Mouse (Mus musculus) liver, embryonic 14.5 days (tissue): ENCODE results near the gene Astn2. TPM values are rescaled to one million over a fixed set of nuclear protein-coding genes. Genes with fewer than 3 reads are reported as not detected.

ENCODE experiments used
- ATAC-seq: fragments of 200-750 bp; cut with Nextera tagmentation; 2 replicates; pipeline ENCODE4 v1.8.0; 2017; ENCODE audit warnings: moderate number of reproducible peaks, mild to moderate bottlenecking, moderate library complexity; ENCODE audit not compliant: insufficient read depth
- DNase-seq, 3 experiments: peaks; one replicate each; pipeline ENCODE4 v3.0.0-alpha.2; 2012 to 2013; ENCODE audit warnings: low read depth in 3 of 3, low spot score in 3 of 3
- H3K27ac ChIP-seq: fragments of 300-500 bp; sonication (generic); 2 replicates; pipeline ENCODE4 v1.5.1; 2014; ENCODE audit warnings: moderate library complexity, mild to moderate bottlenecking, control low read depth, inconsistent platforms
- H3K27me3 ChIP-seq: fragments of 300-500 bp; sonication (generic); 2 replicates; pipeline ENCODE4 v1.6.1; 2014; ENCODE audit warnings: mild to moderate bottlenecking, low read length, moderate library complexity; ENCODE audit not compliant: control insufficient read depth, insufficient read depth
- H3K36me3 ChIP-seq: fragments of 300-500 bp; sonication (generic); replicated peaks from 2 replicates; pipeline ENCODE4 v1.6.1; 2014; ENCODE audit warnings: low read depth; ENCODE audit not compliant: control insufficient read depth, insufficient read depth
- H3K4me1 ChIP-seq, 2 experiments: fragments of 200-500 bp in 1 of 2; fragments of 300-500 bp in 1 of 2; sonication (generic) in 1 of 2; replicated peaks; 2 replicates each; pipeline ENCODE4 v1.6.1; 2012 to 2014; ENCODE audit warnings: antibody characterized with exemption in 1 of 2, inconsistent platforms in 1 of 2, low read length in 1 of 2; ENCODE audit not compliant: control insufficient read depth in 2 of 2, insufficient read depth in 2 of 2
- H3K4me2 ChIP-seq: fragments of 300-500 bp; sonication (generic); 2 replicates; pipeline ENCODE4 v1.6.1; 2014; ENCODE audit warnings: low read depth, mild to moderate bottlenecking, control low read depth, moderate library complexity
- H3K4me3 ChIP-seq, 2 experiments: fragments of 200-500 bp in 1 of 2; fragments of 300-500 bp in 1 of 2; sonication (generic) in 1 of 2; 2 replicates each; pipeline ENCODE4 v1.5.1; 2012 to 2014; ENCODE audit warnings: low read depth in 2 of 2, low read length in 2 of 2, mild to moderate bottlenecking in 2 of 2, control low read depth in 1 of 2, inconsistent platforms in 1 of 2, moderate library complexity in 1 of 2; ENCODE audit not compliant: insufficient read depth in 1 of 2
- H3K9ac ChIP-seq: fragments of 300-500 bp; sonication (generic); replicated peaks from 2 replicates; pipeline ENCODE4 v1.6.1; 2014; ENCODE audit warnings: mild to moderate bottlenecking, control low read depth, moderate library complexity
- H3K9me3 ChIP-seq: fragments of 300-500 bp; sonication (generic); 2 replicates; pipeline ENCODE4 v1.6.1; 2016; ENCODE audit warnings: low read length, mixed read lengths; ENCODE audit not compliant: control insufficient read depth
- CTCF ChIP-seq: IDR thresholded peaks from 2 replicates; pipeline ENCODE4 v1.5.1; 2016; ENCODE audit warnings: antibody characterized with exemption, low read depth, control low read depth
- EP300 ChIP-seq: IDR thresholded peaks from 2 replicates; pipeline ENCODE4 v1.6.1; 2016; ENCODE audit warnings: antibody characterized with exemption, low read depth
- WGBS: fragments of 180-500 bp; shearing (Covaris S2); extraction: QIAGEN DNeasy Blood & Tissue Kit; methylation state at CpG from one replicate; pipeline ENCODE4 v1.1.7; 2014; ENCODE audit not compliant: insufficient replicate concordance; 5-methylcytosine and 5-hydroxymethylcytosine counted together
- polyA plus RNA-seq, 2 experiments: library from polyadenylated mRNA; depleted of rRNA in 1 of 2; stranded (reverse) in 1 of 2; unstranded in 1 of 2; fragments of >200 nt; fragmentation: Nextera tagmentation in 1 of 2; extraction: Ambion mirVana in 1 of 2; gene quantifications; 2 replicates each; pipeline versions ENCODE4 v1.2.1 to v1.2.3; 2012 to 2014

Astn2 gene
- polyA plus RNA-seq, 2 experiments = 0.16 TPM; not detected in 1

- Histone ChIP-seq H3K4me1 (no peaks in the 10 kb centered on the region), H3K4me2 (no peak overlapping the region), H3K4me3 (no peak overlapping the region), H3K9ac (no peak overlapping the region), H3K27ac (no peak overlapping the region), H3K27me3 (no peaks in the 10 kb centered on the region), H3K36me3 (no peaks in the 10 kb centered on the region), H3K9me3 (no peaks in the 10 kb centered on the region)
- TF ChIP-seq CTCF (no peak), EP300 (no peak)
- DNase-seq (no peak), ATAC-seq (no peak)
- WGBS = 57% methylated on average over 4 of the region's 4 CpGs
Measured at GRCm38 (mm10) chr4:65383070-65383469, 1021.3 kb downstream of the Astn2 start.

GRCm38 (mm10) chr4:65379461-65379860 is 1025.0 kb downstream of the Astn2 start:
- no peak overlapping the region for H3K4me2 ChIP-seq
- H3K27me3 ChIP-seq = no peaks in the 10 kb centered on the region
- no peaks in the 10 kb centered on the region for H3K36me3 ChIP-seq
- ATAC-seq = no peak
- TF ChIP-seq CTCF = no peak
- no peak for TF ChIP-seq EP300
- H3K4me3 ChIP-seq = no peak overlapping the region
- WGBS = 55% methylated on average over 4 of the region's 4 CpGs
- no peak for DNase-seq
- no peak overlapping the region for H3K9ac ChIP-seq
- no peaks in the 10 kb centered on the region for H3K9me3 ChIP-seq
- no peak overlapping the region for H3K27ac ChIP-seq
- H3K4me1 ChIP-seq = no peaks in the 10 kb centered on the region

GRCm38 (mm10) chr4:65376571-65376970 is 1027.8 kb downstream of the Astn2 start:
- no peak for ATAC-seq
- H3K27ac ChIP-seq = no peak overlapping the region
- DNase-seq = no peak
- no peaks in the 10 kb centered on the region for H3K9me3 ChIP-seq
- H3K36me3 ChIP-seq = no peaks in the 10 kb centered on the region
- no peak overlapping the region for H3K4me2 ChIP-seq
- no peak overlapping the region for H3K4me3 ChIP-seq
- H3K4me1 ChIP-seq = no peaks in the 10 kb centered on the region; a peak in 1 of 4 replicates
- H3K9ac ChIP-seq = no peak overlapping the region
- TF ChIP-seq EP300 (no peak), CTCF (no peak)
- 56% methylated on average over 2 of the region's 2 CpGs for WGBS
- no peaks in the 10 kb centered on the region for H3K27me3 ChIP-seq

- Histone ChIP-seq H3K36me3 (no peaks in the 10 kb centered on the region), H3K9ac (no peak overlapping the region), H3K4me3 (no peak overlapping the region), H3K27ac (no peak overlapping the region), H3K4me1 (no peaks in the 10 kb centered on the region; a peak in 1 of 4 replicates), H3K4me2 (no peak overlapping the region), H3K27me3 (no peaks in the 10 kb centered on the region), H3K9me3 (no peaks in the 10 kb centered on the region)
- no peak for TF ChIP-seq CTCF
- no peak for TF ChIP-seq EP300
- 46% methylated on average over 1 of the region's 1 CpGs for WGBS
- no peak for DNase-seq
- no peak for ATAC-seq
Measured at GRCm38 (mm10) chr4:65373841-65374240, 1030.6 kb downstream of the Astn2 start.

GRCm38 (mm10) chr4:65372731-65373130 is 1031.7 kb downstream of the Astn2 start:
- H3K9me3 ChIP-seq = no peaks in the 10 kb centered on the region
- ATAC-seq (no peak), DNase-seq (no peak)
- H3K27ac ChIP-seq = no peak overlapping the region
- H3K4me3 ChIP-seq = no peak overlapping the region
- TF ChIP-seq EP300 (no peak), CTCF (no peak)
- no peak overlapping the region for H3K9ac ChIP-seq
- no peaks in the 10 kb centered on the region for H3K36me3 ChIP-seq
- H3K4me2 ChIP-seq = no peak overlapping the region
- no peaks in the 10 kb centered on the region for H3K27me3 ChIP-seq
- no peaks in the 10 kb centered on the region; a peak in 1 of 4 replicates for H3K4me1 ChIP-seq
- 69% methylated on average over 3 of the region's 3 CpGs for WGBS
